Mouse (Mus musculus): Measurements from ENCODE around the gene Gm20219.

Gm20219 gene

GRCm38 (mm10) chr17:56554122-56554551 is at the start of gene Gm20219:
TSS of gene Gm20219 (minus strand) at chr17:56554387.
- no peak for DNase-seq (ENCODE audit: low read depth, low spot score)

- DNase-seq (ENCODE audit: low read depth, low spot score), result no peak
These were observed 49.8 kb upstream of the Gm20219 start for GRCm38 (mm10) chr17:56604070-56604380.

- no peak for DNase-seq (ENCODE audit: low read depth, low spot score)
These were observed 49.2 kb upstream of the Gm20219 start for GRCm38 (mm10) chr17:56603186-56604069.

GRCm38 (mm10) chr17:56593527-56594271 is 39.5 kb upstream of the Gm20219 start:
- DNase-seq (ENCODE audit: low read depth, low spot score), result no peak

- DNase-seq (ENCODE audit: low read depth, low spot score), result no peak
These were observed 38.4 kb upstream of the Gm20219 start for GRCm38 (mm10) chr17:56592553-56592952.

GRCm38 (mm10) chr17:56588921-56589320 is 34.7 kb upstream of the Gm20219 start:
- no peak for DNase-seq (ENCODE audit: low read depth, low spot score)

- DNase-seq (ENCODE audit: low read depth, low spot score), result no peak
These were observed 33.6 kb upstream of the Gm20219 start for GRCm38 (mm10) chr17:56587773-56588172.

- DNase-seq (ENCODE audit: low read depth, low spot score), result no peak
These were observed 31.1 kb upstream of the Gm20219 start for GRCm38 (mm10) chr17:56585171-56585821.

GRCm38 (mm10) chr17:56584257-56585130 is 30.3 kb upstream of the Gm20219 start, which contains the start of the genes Safb2 and Safb:
TSS of gene Safb2 (minus strand) at chr17:56584585.
TSS of gene Safb (plus strand) at chr17:56584825.
- DNase-seq (ENCODE audit: low read depth, low spot score), result peak; percentile 95

GRCm38 (mm10) chr17:56583611-56584256 is 29.5 kb upstream of the Gm20219 start:
- peak; percentile 39 for DNase-seq (ENCODE audit: low read depth, low spot score)

GRCm38 (mm10) chr17:56583071-56583470 is 28.9 kb upstream of the Gm20219 start:
- no peak for DNase-seq (ENCODE audit: low read depth, low spot score)

- no peak for DNase-seq (ENCODE audit: low read depth, low spot score)
These were observed 18.8 kb upstream of the Gm20219 start for GRCm38 (mm10) chr17:56572939-56573338.

GRCm38 (mm10) chr17:56572154-56572553 is 18.0 kb upstream of the Gm20219 start:
- no peak for DNase-seq (ENCODE audit: low read depth, low spot score)

GRCm38 (mm10) chr17:56570287-56570686 is 16.1 kb upstream of the Gm20219 start:
- DNase-seq (ENCODE audit: low read depth, low spot score), result no peak

- DNase-seq (ENCODE audit: low read depth, low spot score), result no peak
These were observed 13.2 kb upstream of the Gm20219 start for GRCm38 (mm10) chr17:56567370-56567769.

GRCm38 (mm10) chr17:56566918-56567317 is 12.7 kb upstream of the Gm20219 start:
- DNase-seq (ENCODE audit: low read depth, low spot score), result no peak

GRCm38 (mm10) chr17:56566293-56566692 is 12.1 kb upstream of the Gm20219 start:
- no peak for DNase-seq (ENCODE audit: low read depth, low spot score)

GRCm38 (mm10) chr17:56561866-56562265 is 7.7 kb upstream of the Gm20219 start:
- DNase-seq (ENCODE audit: low read depth, low spot score), result no peak

- no peak for DNase-seq (ENCODE audit: low read depth, low spot score)
These were observed 5.9 kb upstream of the Gm20219 start for GRCm38 (mm10) chr17:56560131-56560530.

- no peak for DNase-seq (ENCODE audit: low read depth, low spot score)
These were observed 5.2 kb upstream of the Gm20219 start for GRCm38 (mm10) chr17:56559386-56559785.

GRCm38 (mm10) chr17:56558448-56558847 is 4.3 kb upstream of the Gm20219 start:
- peak; percentile 35 for DNase-seq (ENCODE audit: low read depth, low spot score)
